Mouse (Mus musculus) limb, embryonic 14.5 days (tissue): ENCODE measurements around the gene Babam2. TPM values are rescaled to one million over a fixed set of nuclear protein-coding genes. Genes with fewer than 3 reads are reported as not detected.
A peak's percentile ranks its signal among the peaks of the same experiment; 100 is the strongest.

Source experiments
- ATAC-seq: fragments of 200-750 bp; cut with Nextera tagmentation; 2 replicates; pipeline ENCODE4 v1.8.0; 2017; ENCODE audit warnings: low read depth, moderate number of reproducible peaks, moderate TSS enrichment; ENCODE audit not compliant: low FRiP score
- DNase-seq: peaks from one replicate; pipeline ENCODE4 v3.0.0-alpha.2; 2015; ENCODE audit warnings: low spot score
- H3K27ac ChIP-seq: fragments of 300-500 bp; sonication (generic); replicated peaks from 2 replicates; pipeline ENCODE4 v1.5.1; 2014; ENCODE audit warnings: low read depth, mild to moderate bottlenecking, low read length, moderate library complexity, mixed read lengths
- H3K27me3 ChIP-seq: fragments of 300-500 bp; sonication (generic); 2 replicates; pipeline ENCODE4 v1.6.1; 2014; ENCODE audit warnings: low read length, mixed read lengths; ENCODE audit not compliant: control insufficient read depth, insufficient read depth
- H3K36me3 ChIP-seq: fragments of 300-500 bp; sonication (generic); 2 replicates; pipeline ENCODE4 v1.6.1; 2014; ENCODE audit warnings: mild to moderate bottlenecking, low read length, moderate library complexity, mixed read lengths; ENCODE audit not compliant: control insufficient read depth, insufficient read depth
- H3K4me1 ChIP-seq: fragments of 300-500 bp; sonication (generic); 2 replicates; pipeline ENCODE4 v1.6.1; 2014; ENCODE audit warnings: antibody characterized with exemption, low read length, mixed read lengths; ENCODE audit not compliant: control insufficient read depth, insufficient read depth
- H3K4me2 ChIP-seq: fragments of 300-500 bp; sonication (generic); replicated peaks from 2 replicates; pipeline ENCODE4 v1.6.1; 2014; ENCODE audit warnings: low read depth, mild to moderate bottlenecking, low read length, moderate library complexity; ENCODE audit not compliant: severe bottlenecking
- H3K4me3 ChIP-seq: fragments of 300-500 bp; sonication (generic); replicated peaks from 2 replicates; pipeline ENCODE4 v1.5.1; 2014; ENCODE audit warnings: low read length
- H3K9ac ChIP-seq: fragments of 300-500 bp; sonication (generic); 2 replicates; pipeline ENCODE4 v1.6.1; 2014; ENCODE audit warnings: mild to moderate bottlenecking, low read depth, low read length, moderate library complexity; ENCODE audit not compliant: severe bottlenecking
- H3K9me3 ChIP-seq: fragments of 300-500 bp; sonication (generic); 2 replicates; pipeline ENCODE4 v1.6.1; 2016; ENCODE audit warnings: low read length; ENCODE audit not compliant: control insufficient read depth
- POLR2A ChIP-seq: fragments of 200-500 bp; IDR thresholded peaks from 2 replicates; pipeline ENCODE4 v1.8.0; 2012; ENCODE audit warnings: inconsistent platforms, mild to moderate bottlenecking, moderate library complexity, borderline replicate concordance; ENCODE audit not compliant: insufficient read depth, insufficient read length; ENCODE audit errors: extremely low read depth
- WGBS: fragments of 180-500 bp; shearing (Covaris S2); extraction: QIAGEN DNeasy Blood & Tissue Kit; methylation state at CpG from one replicate; pipeline ENCODE4 v1.1.7; 2014; 5-methylcytosine and 5-hydroxymethylcytosine counted together
- polyA plus RNA-seq, 2 experiments: library from polyadenylated mRNA; depleted of rRNA in 1 of 2; stranded (reverse) in 1 of 2; unstranded in 1 of 2; fragments of >200 nt; fragmentation: Nextera tagmentation in 1 of 2; extraction: Ambion mirVana in 1 of 2; gene quantifications; 2 replicates each; pipeline versions ENCODE4 v1.2.1 to v1.2.3; 2012 to 2014

Gene Babam2
- polyA plus RNA-seq, 2 experiments: 23.4 to 35.8 TPM

- DNase-seq (no peak), ATAC-seq (no peak)
- Histone ChIP-seq H3K27ac (no peak overlapping the region), H3K4me2 (no peak overlapping the region), H3K4me3 (no peak overlapping the region), H3K9ac (no peak overlapping the region), H3K9me3 (no peaks in the 10 kb centered on the region), H3K27me3 (no peaks in the 10 kb centered on the region), H3K36me3 (no peaks in the 10 kb centered on the region), H3K4me1 (no peaks in the 10 kb centered on the region; the same call in 1 of the 2 replicates)
- TF ChIP-seq POLR2A: no peak
- 80% methylated on average over 5 of the region's 5 CpGs for WGBS
Measured at GRCm38 (mm10) chr5:32122363-32122762, 424.9 kb downstream of the Babam2 start.

GRCm38 (mm10) chr5:32124957-32125356, 427.5 kb downstream of the Babam2 start:
- no peak for TF ChIP-seq POLR2A
- H3K9ac ChIP-seq: no peak overlapping the region
- H3K27ac ChIP-seq: no peak overlapping the region
- no peak overlapping the region for H3K4me3 ChIP-seq
- H3K9me3 ChIP-seq: no peaks in the 10 kb centered on the region
- 88% methylated on average over 6 of the region's 6 CpGs for WGBS
- H3K4me2 ChIP-seq: no peak overlapping the region
- H3K4me1 ChIP-seq: no peaks in the 10 kb centered on the region; the same call in 1 of the 2 replicates
- ATAC-seq (no peak), DNase-seq (no peak)
- H3K27me3 ChIP-seq: no peaks in the 10 kb centered on the region
- H3K36me3 ChIP-seq: no peaks in the 10 kb centered on the region

GRCm38 (mm10) chr5:32127226-32127625, 429.7 kb downstream of the Babam2 start:
- Histone ChIP-seq H3K4me2 (no peak overlapping the region), H3K9me3 (no peaks in the 10 kb centered on the region), H3K4me3 (no peak overlapping the region), H3K9ac (no peak overlapping the region), H3K4me1 (no peaks in the 10 kb centered on the region; the same call in 1 of the 2 replicates), H3K27ac (no peak overlapping the region), H3K36me3 (no peaks in the 10 kb centered on the region), H3K27me3 (no peaks in the 10 kb centered on the region)
- no peak for DNase-seq
- no peak for ATAC-seq
- 87% methylated on average over 3 of the region's 3 CpGs for WGBS
- TF ChIP-seq POLR2A: no peak

GRCm38 (mm10) chr5:32127927-32128326, 430.4 kb downstream of the Babam2 start:
- H3K4me2 ChIP-seq: no peak overlapping the region
- H3K4me1 ChIP-seq: no peaks in the 10 kb centered on the region; the same call in 1 of the 2 replicates
- no peak for ATAC-seq
- H3K36me3 ChIP-seq: no peaks in the 10 kb centered on the region
- 32% methylated on average over 3 of the region's 3 CpGs for WGBS
- no peak for DNase-seq
- H3K9ac ChIP-seq: no peak overlapping the region
- no peak overlapping the region for H3K27ac ChIP-seq
- TF ChIP-seq POLR2A: no peak
- H3K27me3 ChIP-seq: no peaks in the 10 kb centered on the region
- no peaks in the 10 kb centered on the region for H3K9me3 ChIP-seq
- H3K4me3 ChIP-seq: no peak overlapping the region

GRCm38 (mm10) chr5:32132971-32133501, 435.6 kb downstream of the Babam2 start:
- Histone ChIP-seq H3K4me1 (peaks cover 13% of the 10 kb centered on the region), H3K9me3 (no peaks in the 10 kb centered on the region), H3K4me2 (peak overlapping the region; percentile 82), H3K27ac (peak overlapping the region; percentile 77), H3K27me3 (no peaks in the 10 kb centered on the region), H3K4me3 (peak overlapping the region; percentile 63), H3K9ac (peak overlapping the region; percentile 62), H3K36me3 (no peaks in the 10 kb centered on the region)
- DNase-seq (peak; percentile 62), ATAC-seq (peak; percentile 13; the same call in 1 of the 2 replicates)
- 0 out of 2 replicates have a peak, but pooled peaks have one; percentile 26 for TF ChIP-seq POLR2A
- 0% methylated on average over 28 of the region's 48 CpGs for WGBS
